Mouse (Mus musculus) hindbrain, embryonic 10.5 days (tissue): ENCODE data around the gene Ptgds. TPM values are rescaled to one million over a fixed set of nuclear protein-coding genes. Genes with fewer than 3 reads are reported as not detected.

Experiments
- DNase-seq: peaks from one replicate; pipeline ENCODE4 v3.0.0-alpha.2; 2017; ENCODE audit warnings: low spot score
- H3K27ac ChIP-seq: fragments of 300-500 bp; sonication (generic); 2 replicates; pipeline ENCODE4 v1.5.1; 2016; ENCODE audit warnings: mild to moderate bottlenecking, moderate library complexity
- H3K27me3 ChIP-seq: fragments of 300-500 bp; sonication (generic); 2 replicates; pipeline ENCODE4 v1.6.1; 2016; ENCODE audit warnings: mild to moderate bottlenecking; ENCODE audit not compliant: poor library complexity, insufficient read depth, severe bottlenecking
- H3K36me3 ChIP-seq: fragments of 300-500 bp; sonication (generic); 2 replicates; pipeline ENCODE4 v1.6.1; 2016; ENCODE audit warnings: mild to moderate bottlenecking, moderate library complexity
- H3K4me1 ChIP-seq: fragments of 300-500 bp; sonication (generic); replicated peaks from 2 replicates; pipeline ENCODE4 v1.6.1; 2016; ENCODE audit warnings: mild to moderate bottlenecking
- H3K4me3 ChIP-seq: fragments of 300-500 bp; sonication (generic); 2 replicates; pipeline ENCODE4 v1.5.1; 2016; ENCODE audit warnings: mild to moderate bottlenecking, moderate library complexity
- H3K9me3 ChIP-seq: fragments of 300-500 bp; sonication (generic); 2 replicates; pipeline ENCODE4 v1.6.1; 2016; ENCODE audit warnings: mild to moderate bottlenecking, moderate library complexity
- WGBS: fragments of 180-500 bp; shearing (Covaris S2); methylation state at CpG from one replicate; pipeline ENCODE4 v1.1.7; 2016; 5-methylcytosine and 5-hydroxymethylcytosine counted together
- polyA plus RNA-seq: library from polyadenylated mRNA; unstranded; fragments of >200 nt; fragmentation: Nextera tagmentation; extraction: Ambion mirVana; gene quantifications from 2 replicates; pipeline ENCODE4 v1.2.1, GENCODE M21; 2016

Ptgds gene
- polyA plus RNA-seq, 1 experiment from 2014 or later: 1.7 TPM

GRCm38 (mm10) chr2:25430395-25431233, 39.2 kb downstream of the Ptgds start:
- no peaks in the 10 kb centered on the region for H3K9me3 ChIP-seq
- H3K36me3 ChIP-seq: peaks cover 7% of the 10 kb centered on the region; the same call in 1 of the 2 replicates
- DNase-seq: peak; percentile 21
- H3K27ac ChIP-seq: peak overlapping the region; percentile 36; the same call in 1 of the 2 replicates
- peaks cover 51% of the 10 kb centered on the region for H3K4me1 ChIP-seq
- 53% methylated on average over 17 of the region's 17 CpGs for WGBS
- no peak overlapping the region; the same call in 1 of the 2 replicates for H3K4me3 ChIP-seq
- H3K27me3 ChIP-seq: peaks cover 69% of the 10 kb centered on the region

- Histone ChIP-seq H3K36me3 (no peaks in the 10 kb centered on the region), H3K4me1 (peaks cover 51% of the 10 kb centered on the region), H3K27ac (peak overlapping the region; percentile 92; the same call in 1 of the 2 replicates), H3K4me3 (peak overlapping the region; percentile 85), H3K9me3 (no peaks in the 10 kb centered on the region), H3K27me3 (peaks cover 76% of the 10 kb centered on the region)
- WGBS: 72% methylated on average over 5 of the region's 5 CpGs
- DNase-seq: no peak
Measured at GRCm38 (mm10) chr2:25429435-25430180, 40.2 kb downstream of the Ptgds start.

GRCm38 (mm10) chr2:25428442-25429236, 41.2 kb downstream of the Ptgds start, which contains the start of gene Abca2:
Gene Abca2 (plus strand): TSS chr2:25428703.
- no peaks in the 10 kb centered on the region for H3K36me3 ChIP-seq
- peak within 1 kb of the TSS; percentile 85 for H3K4me3 ChIP-seq
- no peaks in the 10 kb centered on the region for H3K9me3 ChIP-seq
- DNase-seq: peak; percentile 95
- under 1% methylated on average over 89 of the region's 89 CpGs for WGBS
- peaks cover 78% of the 10 kb centered on the region for H3K27me3 ChIP-seq
- H3K4me1 ChIP-seq: peaks cover 51% of the 10 kb centered on the region
- peak within 1 kb of the TSS; percentile 92 for H3K27ac ChIP-seq

- WGBS: 91% methylated on average over 5 of the region's 5 CpGs
Measured at GRCm38 (mm10) chr2:25427256-25427655, 42.6 kb downstream of the Ptgds start.

GRCm38 (mm10) chr2:25426721-25427191, 43.1 kb downstream of the Ptgds start:
- H3K27ac ChIP-seq: no peak overlapping the region
- peak; percentile 82 for DNase-seq
- no peak overlapping the region for H3K4me3 ChIP-seq
- peaks cover 72% of the 10 kb centered on the region for H3K27me3 ChIP-seq
- no peaks in the 10 kb centered on the region for H3K9me3 ChIP-seq
- 33% methylated on average over 5 of the region's 5 CpGs for WGBS
- no peaks in the 10 kb centered on the region for H3K36me3 ChIP-seq
- peaks cover 37% of the 10 kb centered on the region for H3K4me1 ChIP-seq

More at GRCm38 (mm10) chr2:25427256-25427655, 42.6 kb downstream of the Ptgds start:
- Histone ChIP-seq H3K36me3 (no peaks in the 10 kb centered on the region), H3K4me3 (no peak overlapping the region), H3K27me3 (peaks cover 77% of the 10 kb centered on the region), H3K9me3 (no peaks in the 10 kb centered on the region), H3K27ac (no peak overlapping the region), H3K4me1 (peaks cover 42% of the 10 kb centered on the region)
- no peak for DNase-seq

- H3K4me3 ChIP-seq: no peak overlapping the region
- H3K9me3 ChIP-seq: no peaks in the 10 kb centered on the region
- H3K27ac ChIP-seq: no peak overlapping the region
- no peaks in the 10 kb centered on the region for H3K36me3 ChIP-seq
- WGBS: 51% methylated on average over 27 of the region's 27 CpGs
- H3K27me3 ChIP-seq: peaks cover 60% of the 10 kb centered on the region
- no peak for DNase-seq
- H3K4me1 ChIP-seq: peaks cover 24% of the 10 kb centered on the region
Measured at GRCm38 (mm10) chr2:25425481-25425880, 44.4 kb downstream of the Ptgds start.

- WGBS: 71% methylated on average over 1 of the region's 1 CpGs
- Histone ChIP-seq H3K36me3 (no peaks in the 10 kb centered on the region), H3K27ac (no peak overlapping the region), H3K4me1 (peaks cover 6% of the 10 kb centered on the region), H3K9me3 (no peaks in the 10 kb centered on the region), H3K27me3 (peaks cover 49% of the 10 kb centered on the region), H3K4me3 (no peak overlapping the region)
- no peak for DNase-seq
Measured at GRCm38 (mm10) chr2:25423626-25424025, 46.2 kb downstream of the Ptgds start.

GRCm38 (mm10) chr2:25422587-25423410, 47.0 kb downstream of the Ptgds start, which contains the start of gene Fut7:
Gene Fut7 (plus strand): TSS chr2:25423267.
- no peak for DNase-seq
- no peak within 1 kb of the TSS for H3K4me3 ChIP-seq
- H3K9me3 ChIP-seq: no peaks in the 10 kb centered on the region
- peaks cover 2% of the 10 kb centered on the region; the same call in 1 of the 2 replicates for H3K4me1 ChIP-seq
- peaks cover 53% of the 10 kb centered on the region for H3K27me3 ChIP-seq
- no peaks in the 10 kb centered on the region for H3K36me3 ChIP-seq
- WGBS: 68% methylated on average over 17 of the region's 17 CpGs
- no peak within 1 kb of the TSS for H3K27ac ChIP-seq

- Histone ChIP-seq H3K4me3 (no peak overlapping the region), H3K27ac (no peak overlapping the region), H3K9me3 (no peaks in the 10 kb centered on the region), H3K27me3 (peaks cover 52% of the 10 kb centered on the region), H3K36me3 (no peaks in the 10 kb centered on the region), H3K4me1 (peaks cover 7% of the 10 kb centered on the region; the same call in 1 of the 2 replicates)
- WGBS: 20% methylated on average over 3 of the region's 3 CpGs
- peak; percentile 62 for DNase-seq
Measured at GRCm38 (mm10) chr2:25421896-25422295, 48.0 kb downstream of the Ptgds start.

GRCm38 (mm10) chr2:25417426-25417825, 52.4 kb downstream of the Ptgds start:
- H3K9me3 ChIP-seq: no peaks in the 10 kb centered on the region
- H3K27ac ChIP-seq: no peak overlapping the region
- WGBS: 13% methylated on average over 3 of the region's 3 CpGs
- peaks cover 8% of the 10 kb centered on the region; the same call in 1 of the 2 replicates for H3K27me3 ChIP-seq
- H3K4me1 ChIP-seq: peaks cover 13% of the 10 kb centered on the region; the same call in 1 of the 2 replicates
- no peak overlapping the region for H3K4me3 ChIP-seq
- no peak for DNase-seq
- no peaks in the 10 kb centered on the region for H3K36me3 ChIP-seq
